Mouse (Mus musculus): Measurements from ENCODE around the gene Jmy.

The Jmy gene

GRCm38 (mm10) chr13:93459566-93459965 lies 40.0 kb downstream of the Jmy start:
- no peak for DNase-seq (ENCODE audit: low spot score in 2 of 2)

- DNase-seq (ENCODE audit: low spot score in 2 of 2): no peak
Measured at GRCm38 (mm10) chr13:93458616-93459015, 41.0 kb downstream of the Jmy start.

GRCm38 (mm10) chr13:93453275-93453674 lies 46.3 kb downstream of the Jmy start:
- no peak for DNase-seq (ENCODE audit: low spot score in 2 of 2)

GRCm38 (mm10) chr13:93440167-93440566 lies 59.4 kb downstream of the Jmy start:
- DNase-seq (ENCODE audit: low spot score in 2 of 2): no peak

- no peak for DNase-seq (ENCODE audit: low spot score in 2 of 2)
Measured at GRCm38 (mm10) chr13:93429205-93429604, 70.4 kb downstream of the Jmy start.

DNA sequence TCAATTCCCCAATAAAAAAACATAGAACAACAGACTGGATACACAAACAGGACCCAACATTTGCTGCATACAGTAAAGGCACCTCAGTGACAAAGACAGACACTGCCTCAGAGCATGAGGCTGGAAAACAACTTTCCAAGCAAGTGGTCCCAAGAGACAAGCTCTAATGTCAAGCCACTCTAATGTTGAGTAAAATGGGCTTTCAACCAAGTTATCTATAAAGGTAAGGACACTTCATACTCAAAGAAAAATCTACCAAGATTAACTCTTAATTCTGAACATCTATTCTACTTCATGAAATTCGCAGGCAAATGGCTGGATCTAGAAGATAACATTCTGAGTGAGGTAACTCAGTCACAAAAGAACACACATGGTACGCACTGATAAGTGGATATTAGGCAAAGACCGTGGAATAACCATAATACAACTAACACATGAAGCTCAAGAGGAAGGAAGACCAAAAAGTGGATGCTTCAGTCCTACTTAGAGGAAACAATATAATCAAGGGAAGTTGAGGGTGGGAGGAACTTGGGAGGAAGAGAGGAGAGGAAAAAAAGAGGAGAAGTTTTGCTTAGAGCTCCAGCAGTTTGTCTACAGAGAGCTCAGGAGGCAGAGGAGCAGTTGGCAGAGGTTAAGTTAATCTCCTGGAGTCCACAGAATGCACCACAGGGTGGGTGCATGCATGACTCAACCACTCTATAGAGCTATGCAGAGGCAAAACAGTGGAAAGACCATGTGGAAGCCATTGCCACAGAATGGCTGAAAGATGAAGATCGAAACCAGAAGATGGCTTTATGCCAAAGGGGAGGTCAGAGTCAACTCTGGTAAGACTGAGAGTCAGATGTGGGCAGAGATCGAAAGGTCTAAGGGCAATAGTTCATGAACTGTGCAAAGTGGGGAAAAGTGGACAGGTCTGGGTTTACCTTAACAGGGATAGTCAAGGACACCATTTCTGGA lies 71.4 kb downstream of the Jmy start:
- no peak for DNase-seq (ENCODE audit: low spot score in 2 of 2)

DNA sequence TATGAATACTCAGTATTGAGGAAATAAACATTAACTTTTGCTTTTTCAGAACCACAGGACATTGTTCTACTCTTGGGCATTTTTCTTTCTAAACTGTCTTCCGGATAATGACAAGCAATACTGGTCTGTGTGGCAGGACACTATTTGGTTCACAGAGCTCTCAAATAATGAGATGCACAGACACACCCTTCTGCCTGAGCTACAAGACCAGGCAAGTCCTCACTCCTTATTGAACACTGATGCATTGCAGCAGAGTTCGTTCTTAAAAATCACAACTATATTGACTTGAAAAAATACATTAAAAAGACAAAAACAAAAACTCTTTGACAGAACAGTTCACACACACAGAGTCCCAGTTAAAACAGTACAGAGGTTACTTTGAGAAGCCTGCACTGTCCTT lies 76.4 kb downstream of the Jmy start:
- DNase-seq (ENCODE audit: low spot score in 2 of 2): no peak

DNA sequence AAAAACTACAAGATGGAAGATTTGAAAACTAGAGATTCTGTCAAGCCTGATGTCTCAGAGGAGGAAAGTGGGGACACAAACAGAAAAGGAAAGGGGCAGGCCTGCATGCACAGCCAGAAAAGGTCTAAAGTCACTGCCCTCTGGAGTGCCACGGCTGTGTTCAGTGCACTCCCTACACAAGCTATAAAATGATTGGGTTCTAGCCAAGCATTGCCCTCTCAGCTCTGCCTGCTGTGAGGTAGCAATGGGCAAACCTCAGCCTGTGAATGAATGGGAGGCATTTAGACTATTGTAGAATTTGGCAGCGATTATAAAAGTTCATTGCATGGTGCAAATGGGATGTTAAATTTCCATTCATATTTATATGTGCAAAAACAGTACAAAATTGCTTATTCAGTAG lies 79.8 kb downstream of the Jmy start:
- no peak for DNase-seq (ENCODE audit: low spot score in 2 of 2)

- no peak for DNase-seq (ENCODE audit: low spot score in 2 of 2)
Measured at GRCm38 (mm10) chr13:93418292-93418691, 81.3 kb downstream of the Jmy start.

DNA sequence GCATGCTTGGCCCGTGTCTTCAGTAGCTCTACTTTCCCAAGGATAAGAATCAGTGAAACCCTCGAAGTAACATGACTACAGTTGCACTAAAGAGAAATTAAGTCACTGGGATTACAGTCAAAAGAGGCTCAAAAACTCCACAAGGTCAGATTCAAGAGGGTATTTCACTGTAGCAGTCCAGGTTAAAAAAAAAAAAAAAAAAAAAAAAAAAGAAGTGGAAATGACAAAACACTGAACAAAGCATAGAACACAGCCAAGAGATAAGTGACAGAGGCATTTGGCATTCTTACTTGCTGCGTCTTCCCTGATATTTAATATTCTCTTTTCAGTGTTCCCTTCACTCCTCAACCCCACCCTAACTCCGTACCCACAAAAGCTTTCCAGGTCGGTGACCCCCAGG lies 84.6 kb downstream of the Jmy start:
- no peak for DNase-seq (ENCODE audit: low spot score in 2 of 2)

DNA sequence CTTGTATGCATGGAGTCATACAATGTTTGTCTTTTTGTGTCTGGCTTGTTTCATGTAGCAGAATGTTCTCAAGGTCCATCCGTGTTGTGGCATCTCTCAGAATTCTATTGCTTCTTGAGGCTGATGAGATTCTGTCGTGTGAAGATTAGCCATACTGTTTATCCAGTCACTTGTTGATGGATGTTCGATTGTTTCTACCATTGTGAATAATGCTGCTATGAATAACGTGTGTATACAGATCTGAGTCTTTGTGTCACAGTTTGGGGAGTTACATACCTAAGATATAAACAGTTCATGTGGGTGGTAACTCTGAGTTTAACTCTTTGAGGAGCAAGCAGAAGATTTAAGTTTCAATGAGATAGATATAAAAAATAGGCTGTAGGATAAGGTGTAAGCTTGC lies 89.3 kb downstream of the Jmy start:
- no peak for DNase-seq (ENCODE audit: low spot score in 2 of 2)

GRCm38 (mm10) chr13:93406855-93407254 lies 92.8 kb downstream of the Jmy start:
- DNase-seq (ENCODE audit: low spot score in 2 of 2): no peak

- no peak for DNase-seq (ENCODE audit: low spot score in 2 of 2)
Measured at GRCm38 (mm10) chr13:93401947-93402346, 97.7 kb downstream of the Jmy start.

GRCm38 (mm10) chr13:93399710-93400216 lies 99.8 kb downstream of the Jmy start:
- no peak for DNase-seq (ENCODE audit: low spot score in 2 of 2)

- no peak for DNase-seq (ENCODE audit: low spot score in 2 of 2)
Measured at GRCm38 (mm10) chr13:93389242-93389625, 110.4 kb downstream of the Jmy start.

GRCm38 (mm10) chr13:93388594-93389241 lies 110.9 kb downstream of the Jmy start:
- DNase-seq (ENCODE audit: low spot score in 2 of 2): no peak

GRCm38 (mm10) chr13:93387440-93387839 lies 112.2 kb downstream of the Jmy start:
- DNase-seq (ENCODE audit: low spot score in 2 of 2): no peak

DNA sequence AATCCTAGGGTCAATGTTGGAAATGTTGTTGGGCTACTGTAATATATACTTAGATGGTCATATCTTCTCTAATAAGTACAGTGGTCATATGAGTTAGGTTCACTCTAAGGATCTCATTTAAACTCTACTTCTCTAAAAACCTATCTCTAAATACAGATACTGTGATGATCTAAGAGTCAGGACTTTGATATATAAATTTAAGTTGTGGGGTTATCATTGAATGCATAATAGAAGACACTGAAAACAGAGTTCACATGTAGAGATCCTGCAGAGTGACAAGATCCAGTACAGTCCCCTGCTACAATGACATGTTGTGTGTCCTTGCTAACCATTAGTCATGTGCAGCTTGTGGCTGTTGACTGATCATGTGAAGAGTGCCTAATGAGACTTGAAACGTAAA lies 114.5 kb downstream of the Jmy start:
- DNase-seq (ENCODE audit: low spot score in 2 of 2): no peak

DNA sequence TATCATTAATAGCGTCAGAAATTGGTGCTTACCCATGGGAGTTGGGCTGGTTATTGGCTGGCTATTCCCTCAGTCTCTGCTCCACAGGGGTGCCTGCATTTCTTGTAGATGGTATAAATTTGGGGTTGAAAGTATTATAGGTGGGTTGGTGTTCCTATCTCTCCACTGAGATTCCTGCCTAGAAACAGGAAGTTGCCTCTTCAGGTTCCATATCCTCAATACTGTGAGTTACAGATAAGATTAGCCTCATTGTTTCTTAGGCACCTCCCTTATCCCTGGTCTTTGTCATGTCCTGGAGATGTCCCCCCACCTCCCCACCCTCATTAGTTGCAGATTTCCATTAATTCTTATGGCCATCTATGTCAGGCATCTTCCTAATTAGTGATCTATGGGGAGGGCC lies 115.1 kb downstream of the Jmy start:
- no peak for DNase-seq (ENCODE audit: low spot score in 2 of 2)

DNA sequence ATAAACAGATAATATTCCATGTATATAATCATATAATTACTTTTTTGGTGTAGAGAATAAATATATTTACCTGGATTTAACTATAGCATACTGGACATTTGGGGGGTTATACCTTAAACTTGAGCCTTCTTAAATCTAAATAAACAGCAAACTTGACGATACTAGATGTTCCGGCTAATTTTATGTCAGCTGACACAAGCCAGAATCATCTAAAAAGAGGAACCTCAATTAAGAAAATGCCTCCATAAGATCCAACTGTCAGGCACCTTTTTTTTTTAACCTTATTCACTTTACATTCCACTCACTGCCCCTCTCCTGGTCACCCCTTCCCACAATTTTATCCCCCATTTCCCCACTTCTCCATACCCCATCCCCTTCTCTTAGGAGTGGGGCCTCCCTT lies 116.0 kb downstream of the Jmy start:
- no peak for DNase-seq (ENCODE audit: low spot score in 2 of 2)

DNA sequence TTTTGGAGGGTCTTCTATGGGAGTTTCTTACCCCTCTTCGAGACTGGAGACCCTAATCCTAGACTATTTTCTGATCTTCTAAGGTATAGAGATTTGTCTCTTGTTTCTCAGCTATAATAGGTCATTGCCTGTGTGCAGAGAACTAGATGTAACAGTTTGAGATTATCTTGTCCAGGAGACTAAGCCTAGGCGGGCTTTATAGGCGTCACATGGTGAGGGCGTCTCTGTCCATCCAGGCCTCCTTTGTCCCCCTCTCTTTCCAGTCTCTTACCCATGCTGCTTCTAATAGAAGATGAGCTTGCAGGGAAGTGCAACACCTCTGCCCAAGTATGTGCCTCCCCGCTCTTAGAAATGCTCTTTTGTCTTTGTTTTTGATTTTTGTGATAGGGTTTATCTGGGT lies 116.5 kb downstream of the Jmy start:
- no peak for DNase-seq (ENCODE audit: low spot score in 2 of 2)

DNA sequence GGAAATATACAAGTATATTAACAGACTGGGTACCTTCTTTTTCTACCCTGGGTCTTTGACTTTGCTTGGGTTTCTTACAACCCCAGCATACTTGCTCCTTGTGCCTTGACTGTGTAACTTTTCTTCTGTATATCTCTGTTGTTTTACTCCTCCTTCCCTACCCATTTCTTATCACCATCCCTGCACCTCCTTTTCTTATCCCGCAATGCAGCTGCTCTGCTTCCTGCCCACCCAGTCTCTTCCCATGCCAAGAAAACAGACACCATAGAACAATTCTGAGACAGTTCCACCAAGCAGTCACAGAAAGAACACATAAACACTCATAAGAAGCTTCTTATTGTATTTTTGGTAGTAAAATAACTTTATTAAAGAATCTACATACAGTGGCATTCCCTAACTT lies 118.3 kb downstream of the Jmy start:
- DNase-seq (ENCODE audit: low spot score in 2 of 2): no peak
